Mouse (Mus musculus): ENCODE results near the gene Tmem33. TPM values are rescaled to one million over a fixed set of nuclear protein-coding genes. Genes with fewer than 3 reads are reported as not detected.

Tmem33 gene
- total RNA-seq, 2 experiments from 2014 or later: 47.2 to 52.3 TPM

DNA sequence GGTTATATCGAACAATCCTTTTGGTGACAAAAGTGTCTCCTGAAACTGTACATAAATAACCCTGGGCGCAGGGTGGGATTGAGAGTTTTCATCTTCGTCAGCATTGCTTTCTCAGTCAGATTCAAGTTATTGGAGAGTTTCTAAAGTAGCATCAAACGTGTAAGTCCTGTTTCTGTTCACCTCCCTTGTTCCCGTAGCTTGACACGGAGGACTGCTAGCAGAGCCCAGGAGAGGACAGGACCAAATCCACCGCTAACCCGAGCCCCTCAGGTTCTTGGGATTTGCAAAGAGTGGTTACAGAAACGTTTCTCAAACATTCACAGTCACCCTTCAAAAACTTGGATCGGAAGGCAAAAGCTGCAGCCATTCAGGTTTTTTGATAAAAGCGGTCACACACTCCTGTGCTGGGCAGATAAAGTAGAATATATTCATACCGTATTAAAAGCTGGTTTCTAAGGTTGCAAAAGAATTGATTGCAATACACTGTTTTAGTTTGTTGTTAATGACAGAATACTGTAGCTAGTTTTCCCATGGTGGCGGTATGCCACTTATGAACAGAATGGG is 47.4 kb downstream of the Tmem33 start:
- no peak for DNase-seq (ENCODE audit: low spot score)

DNA sequence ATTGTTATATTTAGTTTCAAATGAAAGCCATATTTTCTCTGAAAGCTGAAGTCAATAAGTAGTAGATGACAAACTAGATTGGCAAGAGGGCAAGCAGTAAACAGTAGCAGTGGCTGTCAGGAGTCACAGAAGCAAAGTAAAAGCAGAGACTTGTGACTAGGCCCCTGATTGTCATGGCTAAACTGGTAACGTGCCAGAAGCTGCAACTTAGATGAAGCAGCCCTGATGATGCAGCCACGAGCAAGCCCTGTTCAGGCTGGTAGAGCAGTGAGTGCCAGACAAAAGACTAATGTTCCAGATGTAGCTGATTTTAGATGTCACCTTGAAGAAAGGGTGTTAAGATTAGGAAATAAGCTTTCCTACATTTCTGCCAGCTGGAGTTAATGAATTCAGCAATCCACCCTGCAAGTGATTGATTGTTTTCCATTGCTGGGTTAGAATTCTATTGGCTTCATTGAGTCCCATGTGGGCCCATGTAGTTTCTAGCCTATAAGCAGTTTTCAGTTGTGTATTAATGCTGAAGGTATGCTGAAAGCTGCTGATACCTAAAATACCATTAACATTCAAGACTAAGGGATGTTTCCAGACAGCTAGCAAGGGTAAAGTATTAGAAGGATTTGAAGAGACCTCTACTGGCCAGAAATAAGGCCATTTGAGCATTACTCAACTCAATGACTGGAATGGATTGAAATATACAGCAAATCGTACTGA is 51.6 kb downstream of the Tmem33 start:
- intact Hi-C loops (cut with DNase I): no loop called here
- DNase-seq (ENCODE audit: low spot score): no peak

More for the DNA sequence above, 47.4 kb downstream of the Tmem33 start:
- intact Hi-C loops (cut with DNase I): no loop called here

- DNase-seq (ENCODE audit: low spot score): no peak
- intact Hi-C loops (cut with DNase I): no loop called here
Measured at GRCm38 (mm10) chr5:67312522-67312851, 52.1 kb downstream of the Tmem33 start.

DNA sequence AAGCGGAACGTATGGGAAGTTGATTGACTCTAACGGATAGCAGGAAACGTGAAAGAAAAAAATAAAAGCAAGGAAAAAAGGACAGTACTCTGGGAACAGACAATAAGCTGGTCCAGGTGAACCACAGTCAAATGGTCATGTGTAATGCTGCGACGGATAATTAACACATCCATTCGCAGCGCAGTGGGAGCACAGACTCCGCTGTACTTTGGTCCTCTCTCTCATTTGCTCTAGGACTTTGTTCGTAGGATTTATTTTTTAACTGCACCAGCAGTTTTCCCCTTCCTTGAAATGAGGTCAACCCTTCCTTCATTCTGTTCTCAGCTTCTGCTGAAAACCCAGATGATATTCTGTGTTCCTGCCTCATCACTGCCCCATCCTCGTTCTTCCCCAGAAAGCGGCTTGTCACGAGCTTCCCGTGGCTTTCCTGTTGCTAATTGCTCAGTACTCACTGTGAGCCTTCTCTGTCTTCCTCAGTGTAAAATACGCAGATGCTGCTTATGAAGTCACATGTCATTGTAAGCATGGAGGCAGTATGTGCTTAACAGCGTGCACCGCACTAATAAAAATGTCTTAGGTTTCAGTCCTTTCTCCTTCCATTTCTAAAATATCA is 61.4 kb downstream of the Tmem33 start:
- intact Hi-C loops (cut with DNase I): no loop called here
- no peak for DNase-seq (ENCODE audit: low spot score)

- DNase-seq (ENCODE audit: low spot score): no peak
- intact Hi-C loops (cut with DNase I): no loop called here
Measured at GRCm38 (mm10) chr5:67324032-67324431, 63.7 kb downstream of the Tmem33 start.

DNA sequence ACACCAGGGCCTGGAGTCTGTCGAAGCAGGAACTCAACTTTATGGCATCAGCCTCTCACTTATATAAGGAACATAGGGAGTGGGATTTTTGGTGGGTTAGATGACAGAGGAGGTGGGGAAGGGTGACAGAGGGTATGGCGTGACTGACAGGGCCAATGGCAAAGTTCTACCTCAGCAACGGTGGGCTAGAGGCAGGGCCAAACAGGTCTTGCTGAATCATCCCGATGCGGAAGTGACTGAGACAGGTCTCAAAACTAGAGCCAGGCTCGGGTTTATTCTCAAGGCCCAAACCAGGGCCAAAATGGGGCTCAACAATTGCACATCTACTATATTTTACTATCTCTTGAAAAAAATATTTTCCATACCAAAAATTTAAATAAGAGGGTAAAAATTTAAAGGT is 80.4 kb downstream of the Tmem33 start:
- intact Hi-C loops (cut with DNase I): no loop called here
- DNase-seq (ENCODE audit: low spot score): no peak

Other genes with a start within 250 kb of the Tmem33 start
- gene Phox2b, start 161.3 kb upstream of the Tmem33 start, total RNA-seq (2021): not detected
- 100 to 1,000 TPM; 162 to 165 TPM for gene Slc30a9, start 46.4 kb downstream of the Tmem33 start, total RNA-seq (2021)
- gene Bend4, start 167.7 kb downstream of the Tmem33 start, total RNA-seq (2021): 1 to 10 TPM; 2.3 TPM

Measured in heart, postnatal 25 days (tissue).